Mouse (Mus musculus) small intestine, adult 2 months (tissue): Measurements from ENCODE around the gene Add1. TPM values are rescaled to one million over a fixed set of nuclear protein-coding genes. Genes with fewer than 3 reads are reported as not detected.
"Not testable (repeated sequence)": the region's sequence is repeated elsewhere in the genome, so short reads cannot be mapped to it uniquely, and the experiment has no call there.

ENCODE experiments used
- H3K27ac ChIP-seq: fragments of 200-500 bp; 2 replicates; pipeline ENCODE4 v1.5.1; 2012; ENCODE audit warnings: low read depth, low read length, control low read depth, inconsistent platforms; ENCODE audit not compliant: insufficient read depth
- H3K27me3 ChIP-seq: fragments of 200-500 bp; 2 replicates; pipeline ENCODE4 v1.6.1; 2012; ENCODE audit warnings: mild to moderate bottlenecking, moderate library complexity, low read length, inconsistent platforms; ENCODE audit not compliant: control insufficient read depth, insufficient read depth
- H3K36me3 ChIP-seq: fragments of 200-500 bp; 2 replicates; pipeline ENCODE4 v1.6.1; 2012; ENCODE audit warnings: mild to moderate bottlenecking, low read length, control low read depth, inconsistent platforms; ENCODE audit not compliant: control insufficient read depth, insufficient read depth
- H3K4me1 ChIP-seq: fragments of 200-500 bp; 2 replicates; pipeline ENCODE4 v1.6.1; 2012; ENCODE audit warnings: low read length, inconsistent platforms, mixed read lengths; ENCODE audit not compliant: control insufficient read depth, insufficient read depth, insufficient read length
- H3K4me3 ChIP-seq: fragments of 200-500 bp; 2 replicates; pipeline ENCODE4 v1.5.1; 2012; ENCODE audit warnings: low read depth, mild to moderate bottlenecking, control low read depth, inconsistent platforms, low read length, moderate library complexity
- CTCF ChIP-seq: fragments of 200-500 bp; IDR thresholded peaks from 2 replicates; pipeline ENCODE4 v1.5.1; 2012; ENCODE audit warnings: low read depth, mild to moderate bottlenecking, control low read depth, inconsistent platforms, low read length, moderate library complexity, mixed read lengths; ENCODE audit not compliant: insufficient replicate concordance, insufficient read length; ENCODE audit errors: extremely low read depth
- POLR2A ChIP-seq: fragments of 200-500 bp; IDR thresholded peaks from 2 replicates; pipeline ENCODE4 v1.6.1; 2012; ENCODE audit warnings: low read depth, mild to moderate bottlenecking, control low read depth, inconsistent platforms, low read length, moderate library complexity
- WGBS: fragments of 180-500 bp; shearing (Covaris S2); methylation state at CpG from one replicate; pipeline ENCODE4 v1.1.7; 2018; 5-methylcytosine and 5-hydroxymethylcytosine counted together
- polyA plus RNA-seq: library from polyadenylated mRNA; depleted of rRNA; stranded (reverse); fragments of >200 nt; gene quantifications from 2 replicates; pipeline ENCODE4 v1.2.3, GENCODE M21; 2012

Gene Add1
- polyA plus RNA-seq, 1 experiment, result 160 TPM

- Histone ChIP-seq H3K4me3 (peak overlapping the region; percentile 79), H3K27ac (no peak overlapping the region), H3K4me1 (peaks cover 32% of the 10 kb centered on the region), H3K27me3 (no peaks in the 10 kb centered on the region), H3K36me3 (peaks cover 6% of the 10 kb centered on the region; the same call in 1 of the 2 replicates)
- TF ChIP-seq CTCF (no peak), POLR2A (peak; percentile 17)
- 1% methylated on average over 49 of the region's 49 CpGs for WGBS
Measured at GRCm38 (mm10) chr5:34549483-34550221, 23.8 kb upstream of the Add1 start.

- Histone ChIP-seq H3K4me1 (peaks cover 32% of the 10 kb centered on the region), H3K4me3 (peak overlapping the region; percentile 79), H3K27ac (no peak overlapping the region), H3K27me3 (no peaks in the 10 kb centered on the region), H3K36me3 (peaks cover 6% of the 10 kb centered on the region; the same call in 1 of the 2 replicates)
- WGBS, result 13% methylated on average over 6 of the region's 6 CpGs
- TF ChIP-seq CTCF, result no peak
- TF ChIP-seq POLR2A, result no peak
Measured at GRCm38 (mm10) chr5:34550251-34550650, 23.2 kb upstream of the Add1 start.

GRCm38 (mm10) chr5:34551821-34552220 lies 21.6 kb upstream of the Add1 start:
- 81% methylated on average over 4 of the region's 4 CpGs for whole genome bisulfite sequencing
- TF ChIP-seq POLR2A (no peak), CTCF (no peak)

GRCm38 (mm10) chr5:34563854-34564253 lies 9.6 kb upstream of the Add1 start:
- TF ChIP-seq POLR2A, result no peak
- no peak for TF ChIP-seq CTCF

More at GRCm38 (mm10) chr5:34551821-34552220, 21.6 kb upstream of the Add1 start:
- H3K27me3 ChIP-seq, result no peaks in the 10 kb centered on the region
- H3K36me3 ChIP-seq, result peaks cover 15% of the 10 kb centered on the region
- H3K4me1 ChIP-seq, result peaks cover 30% of the 10 kb centered on the region
- H3K4me3 ChIP-seq, result no peak overlapping the region
- no peak overlapping the region for H3K27ac ChIP-seq

GRCm38 (mm10) chr5:34564291-34564690 lies 9.2 kb upstream of the Add1 start:
- WGBS, result 79% methylated on average over 4 of the region's 4 CpGs
- Histone ChIP-seq H3K36me3 (peaks cover 33% of the 10 kb centered on the region), H3K4me3 (no peak overlapping the region), H3K27me3 (no peaks in the 10 kb centered on the region), H3K27ac (no peak overlapping the region), H3K4me1 (no peaks in the 10 kb centered on the region)
- TF ChIP-seq CTCF (no peak), POLR2A (no peak)

More at GRCm38 (mm10) chr5:34563854-34564253, 9.6 kb upstream of the Add1 start:
- WGBS, result 100% methylated on average over 1 of the region's 1 CpGs
- Histone ChIP-seq H3K27me3 (no peaks in the 10 kb centered on the region), H3K4me3 (no peak overlapping the region), H3K27ac (no peak overlapping the region), H3K4me1 (no peaks in the 10 kb centered on the region), H3K36me3 (peaks cover 38% of the 10 kb centered on the region)

- H3K27ac ChIP-seq, result no peak overlapping the region; the same call in 1 of the 2 replicates
Measured at GRCm38 (mm10) chr5:34565545-34566283, 7.8 kb upstream of the Add1 start.

GRCm38 (mm10) chr5:34571551-34571950 lies 1.9 kb upstream of the Add1 start:
- peaks cover 7% of the 10 kb centered on the region; the same call in 1 of the 2 replicates for H3K4me1 ChIP-seq
- no peaks in the 10 kb centered on the region for H3K27me3 ChIP-seq
- no peaks in the 10 kb centered on the region for H3K36me3 ChIP-seq
- H3K4me3 ChIP-seq, result no peak overlapping the region
- TF ChIP-seq POLR2A (no peak), CTCF (no peak)
- no peak overlapping the region for H3K27ac ChIP-seq
- WGBS, result 91% methylated on average over 3 of the region's 3 CpGs

More at GRCm38 (mm10) chr5:34565545-34566283, 7.8 kb upstream of the Add1 start:
- Histone ChIP-seq H3K4me1 (no peaks in the 10 kb centered on the region), H3K27me3 (no peaks in the 10 kb centered on the region), H3K4me3 (no peak overlapping the region), H3K36me3 (peaks cover 22% of the 10 kb centered on the region)
- WGBS, result 55% methylated on average over 7 of the region's 7 CpGs
- TF ChIP-seq POLR2A (no peak), CTCF (no peak)

GRCm38 (mm10) chr5:34572568-34572967 lies 896 bp upstream of the Add1 start:
- not testable (repeated sequence) for H3K27me3 ChIP-seq, H3K4me1 ChIP-seq, H3K36me3 ChIP-seq
- Histone ChIP-seq H3K27ac (peak overlapping the region; percentile 95; the same call in 1 of the 2 replicates), H3K4me3 (peak overlapping the region; percentile 85; the same call in 1 of the 2 replicates)
- WGBS, result 63% methylated on average over 4 of the region's 4 CpGs
